Mouse (Mus musculus): ENCODE data around the gene Jmjd8. TPM values are rescaled to one million over a fixed set of nuclear protein-coding genes. Genes with fewer than 3 reads are reported as not detected.

Gene Jmjd8
- polyA plus RNA-seq, 1 experiment from 2014 or later, result 28.8 TPM

DNA sequence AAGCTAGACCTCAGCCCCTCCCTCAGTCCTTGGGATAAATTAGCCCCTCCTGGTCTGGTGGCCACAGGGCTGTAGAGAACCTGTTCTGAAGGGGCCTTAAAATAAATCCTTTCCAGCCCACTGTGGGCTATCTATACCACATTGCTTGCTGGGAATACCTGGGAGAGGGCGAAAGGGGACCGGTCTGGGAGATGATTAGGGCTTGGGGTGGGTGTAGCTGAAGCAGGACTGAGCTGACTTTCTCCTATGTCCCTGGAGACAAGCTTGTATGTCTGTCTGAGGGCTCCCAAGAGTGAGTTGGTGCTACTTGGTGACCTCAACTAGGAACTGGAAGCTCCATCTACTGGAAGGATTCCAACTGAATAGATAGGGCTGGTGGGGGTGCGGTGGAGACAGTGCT lies 48.4 kb downstream of the Jmjd8 start:
- DNase-seq (ENCODE audit: low spot score), result no peak

DNA sequence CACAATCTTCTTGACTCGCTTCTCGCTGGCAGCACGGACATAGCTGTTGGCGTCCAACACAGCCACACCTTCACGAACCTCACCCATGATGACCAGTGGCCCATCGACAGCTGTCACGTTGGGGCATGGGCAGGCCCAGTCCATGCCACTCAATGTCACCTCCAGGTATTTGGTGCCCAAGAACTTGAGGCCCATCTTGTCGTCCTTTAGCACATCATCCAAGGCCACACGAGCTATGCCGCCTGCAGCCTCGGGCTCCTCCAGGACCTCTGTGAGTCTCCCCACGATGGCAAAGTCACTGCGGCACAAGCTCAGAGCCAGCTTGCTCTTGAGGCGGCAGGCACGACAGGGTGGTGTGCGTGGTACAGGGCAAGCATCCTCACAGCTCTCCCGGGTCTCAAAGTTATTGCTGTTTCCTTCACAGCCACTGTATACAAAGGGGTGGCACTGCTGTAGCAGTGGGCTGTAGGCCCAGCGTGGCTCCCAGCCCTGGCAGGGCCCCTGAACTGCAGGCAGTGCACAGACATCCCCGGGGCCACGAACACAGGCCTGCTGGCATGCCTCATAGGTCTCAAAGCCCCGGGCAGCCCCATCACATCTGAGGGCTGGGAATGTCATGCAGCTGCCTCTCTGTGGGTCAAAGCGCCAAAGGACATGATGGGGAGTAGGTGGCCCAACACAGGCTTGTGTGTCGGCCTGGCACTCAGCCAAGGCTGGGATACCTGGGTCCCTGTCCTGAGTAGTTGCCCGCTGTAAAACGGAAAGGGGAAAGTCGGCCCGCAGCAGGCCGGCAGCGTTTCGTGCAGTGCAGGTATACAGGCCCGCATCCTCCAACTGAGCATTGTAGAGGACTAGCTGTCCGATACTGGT lies 49.3 kb downstream of the Jmjd8 start:
- DNase-seq (ENCODE audit: low spot score), result no peak

DNA sequence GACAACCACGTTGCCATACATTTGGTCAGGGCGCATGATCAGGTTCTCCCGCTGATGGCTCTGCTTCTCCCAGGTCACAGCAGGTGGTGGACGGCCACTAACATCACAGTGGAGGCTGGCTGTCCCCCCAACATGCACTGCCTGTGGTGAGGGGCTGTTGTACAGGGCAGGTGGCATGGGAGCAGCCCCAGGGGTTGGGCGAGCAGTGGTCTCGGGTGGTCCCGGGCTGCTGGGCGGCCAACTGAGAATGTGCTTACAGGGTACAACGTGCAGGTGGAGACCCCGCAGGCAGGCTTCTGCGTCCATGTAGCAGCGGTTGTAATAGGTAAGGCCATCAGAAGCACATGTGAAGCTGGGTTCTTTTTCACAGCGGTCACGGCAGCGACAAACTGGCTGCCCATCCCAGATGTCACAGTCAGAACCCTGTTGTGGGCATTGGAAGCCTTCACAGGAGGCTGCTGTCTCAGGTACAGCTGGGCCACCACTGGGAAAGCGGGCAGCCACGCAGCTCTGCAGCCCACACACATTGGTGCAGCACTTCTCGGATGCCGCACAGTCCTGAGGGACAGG lies 50.0 kb downstream of the Jmjd8 start:
- no peak for DNase-seq (ENCODE audit: low spot score)

DNA sequence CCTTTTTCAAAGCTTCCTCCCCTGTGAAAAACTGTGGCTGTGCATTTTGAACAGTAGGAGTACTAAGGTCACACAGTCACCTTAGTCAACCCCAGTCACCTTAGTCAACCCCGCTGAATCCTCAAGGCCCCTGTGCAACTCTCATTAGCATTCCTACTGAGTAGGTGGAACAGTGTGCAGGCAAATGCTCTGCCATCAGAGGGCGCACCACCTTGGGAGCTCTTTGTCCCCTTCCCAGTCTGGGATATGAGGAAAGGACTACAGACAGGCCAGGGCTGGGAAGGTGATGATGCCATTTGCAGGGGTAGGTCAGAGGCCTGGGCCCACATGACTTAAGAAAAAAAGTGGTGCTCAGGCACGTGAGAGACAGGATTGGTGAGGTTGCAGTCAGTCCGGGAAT lies 50.6 kb downstream of the Jmjd8 start:
- DNase-seq (ENCODE audit: low spot score), result no peak

DNA sequence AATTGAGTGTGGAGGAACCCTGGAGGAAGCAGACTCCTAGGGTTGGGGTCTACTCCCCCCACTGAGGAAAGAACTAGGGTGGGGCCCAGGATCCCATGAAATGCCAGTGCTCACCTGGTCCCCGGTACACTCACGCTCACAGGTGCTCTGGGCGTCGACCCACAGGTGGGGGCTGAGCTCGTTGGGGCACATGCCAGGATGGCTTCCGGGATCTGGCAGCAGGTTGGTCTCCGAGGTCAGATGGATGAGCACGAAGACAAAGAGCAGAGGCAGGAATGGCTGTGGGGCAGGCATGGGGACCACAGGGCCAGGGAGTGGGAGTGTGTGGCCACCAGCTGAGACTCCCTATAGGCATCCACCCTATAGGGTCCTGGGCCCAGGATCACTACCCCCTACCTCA lies 51.1 kb downstream of the Jmjd8 start:
- DNase-seq (ENCODE audit: low spot score), result no peak

DNA sequence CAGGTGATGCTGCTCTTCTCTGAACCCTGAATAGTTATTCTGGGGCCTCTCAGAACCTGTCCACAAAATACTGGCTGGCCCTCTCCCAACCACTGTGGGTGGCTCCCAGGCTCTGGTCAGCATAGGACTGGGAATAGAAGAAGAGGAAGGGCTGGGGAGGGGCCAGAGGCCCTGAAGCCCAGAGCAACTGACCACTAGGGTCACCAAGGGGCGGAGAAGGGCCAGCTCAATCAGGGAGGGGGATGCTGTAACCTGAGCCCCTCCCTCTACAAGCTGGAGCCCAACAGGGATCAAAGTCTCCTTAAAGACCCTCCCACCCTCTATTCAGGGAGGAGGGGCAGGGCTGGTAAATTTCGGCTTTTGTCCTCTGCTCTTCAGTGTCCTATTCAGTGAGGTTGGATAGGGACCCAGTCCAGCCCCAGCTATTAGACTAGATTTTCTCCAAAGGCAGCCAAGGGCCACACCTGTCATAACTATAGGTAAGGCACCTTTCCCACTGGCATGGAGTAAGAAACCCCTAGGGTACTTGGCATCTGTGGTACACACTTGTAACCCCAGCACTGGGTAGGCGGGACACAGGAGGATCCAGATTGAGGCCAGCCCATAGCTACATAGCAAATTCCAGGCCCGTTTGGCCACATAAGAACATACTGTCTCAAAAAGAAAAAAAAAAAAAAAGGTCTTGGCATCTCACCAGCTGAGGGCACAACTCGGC lies 51.7 kb downstream of the Jmjd8 start, which contains the start of gene Wfikkn1:
Gene Wfikkn1 (minus strand): TSS at position 663 of the 715 bp plus-strand sequence.
- DNase-seq (ENCODE audit: low spot score), result no peak

DNA sequence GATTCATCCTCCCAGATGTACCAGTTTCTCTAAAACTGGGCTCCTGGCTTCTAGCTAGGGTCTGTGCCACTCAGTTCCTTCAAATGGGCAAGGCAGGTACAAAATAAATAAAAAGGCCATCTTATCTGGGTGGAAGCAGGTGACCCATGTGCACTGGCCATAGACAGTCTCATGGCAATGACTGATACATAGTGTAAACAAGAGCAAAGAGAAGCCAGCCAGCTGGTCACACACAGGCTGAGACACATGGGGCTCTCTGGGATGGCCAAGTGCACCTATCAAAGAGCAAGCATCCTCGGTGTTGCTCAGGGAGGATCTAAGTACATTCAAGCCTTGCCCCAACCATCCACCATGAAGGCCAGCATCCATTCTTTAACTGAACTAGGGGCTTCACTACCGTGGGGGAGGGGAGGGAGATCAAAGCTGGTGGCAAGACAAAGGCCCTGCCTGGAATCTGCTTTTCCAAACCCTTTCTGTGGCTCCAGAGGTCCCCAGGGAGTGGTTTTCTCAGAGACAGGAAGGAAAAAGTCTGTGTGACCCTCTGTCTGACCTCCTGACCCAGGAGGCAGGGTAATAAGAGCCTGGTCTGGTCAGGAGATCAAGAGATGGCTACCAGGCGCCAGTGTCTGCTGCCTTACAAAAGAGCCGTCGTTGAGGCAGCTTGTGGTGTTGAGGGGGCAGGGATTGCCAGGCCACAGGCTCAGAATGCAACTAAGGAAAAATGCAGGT lies 52.4 kb downstream of the Jmjd8 start:
- no peak for DNase-seq (ENCODE audit: low spot score)

Small RNA genes within 50 kb of the gene (microRNA-seq; reads per million reads assigned to microRNA genes)
- not detected for gene Mir3082 (ENCODE audit: borderline number of aligned reads)
- not detected for gene Mir6966 (ENCODE audit: borderline number of aligned reads)

Other genes with a start within 250 kb of the Jmjd8 start
- 15.5 and 16.1 TPM in 2 replicates for gene Lmf1, start 249.8 kb upstream of the Jmjd8 start, polyA plus RNA-seq (2015; fragmentation: Nextera tagmentation; extraction: Ambion mirVana)
- gene Gng13, start 111.7 kb upstream of the Jmjd8 start, polyA plus RNA-seq (2015; fragmentation: Nextera tagmentation; extraction: Ambion mirVana), result 4.6 and 5.5 TPM in 2 replicates
- 21.1 and 23.5 TPM in 2 replicates for gene Chtf18, start 101.4 kb upstream of the Jmjd8 start, polyA plus RNA-seq (2015; fragmentation: Nextera tagmentation; extraction: Ambion mirVana)
- 16.9 and 18.7 TPM in 2 replicates for gene Rpusd1, start 101.2 kb upstream of the Jmjd8 start, polyA plus RNA-seq (2015; fragmentation: Nextera tagmentation; extraction: Ambion mirVana)
- 0.14 and 0.36 TPM in 2 replicates for gene Mslnl, start 92.8 kb upstream of the Jmjd8 start, polyA plus RNA-seq (2015; fragmentation: Nextera tagmentation; extraction: Ambion mirVana)
- gene Msln, start 74.5 kb upstream of the Jmjd8 start, polyA plus RNA-seq (2015; fragmentation: Nextera tagmentation; extraction: Ambion mirVana), result 12.0 and 13.7 TPM in 2 replicates
- gene Narfl, start 55.1 kb upstream of the Jmjd8 start, polyA plus RNA-seq (2015; fragmentation: Nextera tagmentation; extraction: Ambion mirVana), result 29.0 and 30.9 TPM in 2 replicates
- gene Haghl, start 43.2 kb upstream of the Jmjd8 start, polyA plus RNA-seq (2015; fragmentation: Nextera tagmentation; extraction: Ambion mirVana), result 55.2 and 60.5 TPM in 2 replicates
- 0.27 and 0.47 TPM in 2 replicates for gene Ccdc78, start 42.3 kb upstream of the Jmjd8 start, polyA plus RNA-seq (2015; fragmentation: Nextera tagmentation; extraction: Ambion mirVana)
- gene Fam173a, start 36.0 kb upstream of the Jmjd8 start, polyA plus RNA-seq (2015; fragmentation: Nextera tagmentation; extraction: Ambion mirVana), result 126 and 131 TPM in 2 replicates
- not detected in 2 replicates for gene AC134908.4, start 33.2 kb upstream of the Jmjd8 start, polyA plus RNA-seq (2015; fragmentation: Nextera tagmentation; extraction: Ambion mirVana)
- 68.5 and 71.6 TPM in 2 replicates for gene Metrn, start 31.7 kb upstream of the Jmjd8 start, polyA plus RNA-seq (2015; fragmentation: Nextera tagmentation; extraction: Ambion mirVana)
- 0.12 TPM in 1 of 2 replicates, not detected in the other for gene Fbxl16, start 19.8 kb upstream of the Jmjd8 start, polyA plus RNA-seq (2015; fragmentation: Nextera tagmentation; extraction: Ambion mirVana)
- 25.8 and 27.3 TPM in 2 replicates for gene Wdr24, start 5.2 kb upstream of the Jmjd8 start, polyA plus RNA-seq (2015; fragmentation: Nextera tagmentation; extraction: Ambion mirVana)
- gene Stub1, start 4.5 kb downstream of the Jmjd8 start, polyA plus RNA-seq (2015; fragmentation: Nextera tagmentation; extraction: Ambion mirVana), result 181 and 191 TPM in 2 replicates
- 0.38 and 0.45 TPM in 2 replicates for gene Rhbdl1, start 8.4 kb downstream of the Jmjd8 start, polyA plus RNA-seq (2015; fragmentation: Nextera tagmentation; extraction: Ambion mirVana)
- 1.2 and 1.5 TPM in 2 replicates for gene Gm20683, start 12.9 kb downstream of the Jmjd8 start, polyA plus RNA-seq (2015; fragmentation: Nextera tagmentation; extraction: Ambion mirVana)
- 19.7 and 22.6 TPM in 2 replicates for gene Rhot2, start 16.0 kb downstream of the Jmjd8 start, polyA plus RNA-seq (2015; fragmentation: Nextera tagmentation; extraction: Ambion mirVana)
- gene Wdr90, start 32.6 kb downstream of the Jmjd8 start, polyA plus RNA-seq (2015; fragmentation: Nextera tagmentation; extraction: Ambion mirVana), result 9.8 and 10.1 TPM in 2 replicates
- 24.1 and 24.5 TPM in 2 replicates for gene Mcrip2, start 39.9 kb downstream of the Jmjd8 start, polyA plus RNA-seq (2015; fragmentation: Nextera tagmentation; extraction: Ambion mirVana)
- gene Mettl26, start 46.2 kb downstream of the Jmjd8 start, polyA plus RNA-seq (2015; fragmentation: Nextera tagmentation; extraction: Ambion mirVana), result 43.5 and 47.0 TPM in 2 replicates
- gene Wfikkn1, start 52.0 kb downstream of the Jmjd8 start, polyA plus RNA-seq (2015; fragmentation: Nextera tagmentation; extraction: Ambion mirVana), result 0.46 and 0.51 TPM in 2 replicates
- gene Rab40c, start 90.9 kb downstream of the Jmjd8 start, polyA plus RNA-seq (2015; fragmentation: Nextera tagmentation; extraction: Ambion mirVana), result 14.9 and 20.0 TPM in 2 replicates
- gene Pigq, start 116.1 kb downstream of the Jmjd8 start, polyA plus RNA-seq (2015; fragmentation: Nextera tagmentation; extraction: Ambion mirVana), result 28.8 and 34.6 TPM in 2 replicates
- 0.36 and 0.46 TPM in 2 replicates for gene Nhlrc4, start 116.1 kb downstream of the Jmjd8 start, polyA plus RNA-seq (2015; fragmentation: Nextera tagmentation; extraction: Ambion mirVana)
- gene A930017K11Rik, start 123.7 kb downstream of the Jmjd8 start, polyA plus RNA-seq (2015; fragmentation: Nextera tagmentation; extraction: Ambion mirVana), result not detected in 2 replicates
- gene Capn15, start 156.9 kb downstream of the Jmjd8 start, polyA plus RNA-seq (2015; fragmentation: Nextera tagmentation; extraction: Ambion mirVana), result 15.3 and 17.0 TPM in 2 replicates
- gene Rab11fip3, start 240.7 kb downstream of the Jmjd8 start, polyA plus RNA-seq (2015; fragmentation: Nextera tagmentation; extraction: Ambion mirVana), result 3.1 and 4.7 TPM in 2 replicates